Mouse (Mus musculus) brain, adult 2 months (tissue): Measurements from ENCODE around the gene Trmt13.
"Not testable (repeated sequence)": the region's sequence is repeated elsewhere in the genome, so short reads cannot be mapped to it uniquely, and the experiment has no call there.

Experiments used
- DNase-seq: peaks from one replicate; pipeline ENCODE4 v3.0.0; 2011; ENCODE audit warnings: low read depth, low spot score

Gene Trmt13

DNA sequence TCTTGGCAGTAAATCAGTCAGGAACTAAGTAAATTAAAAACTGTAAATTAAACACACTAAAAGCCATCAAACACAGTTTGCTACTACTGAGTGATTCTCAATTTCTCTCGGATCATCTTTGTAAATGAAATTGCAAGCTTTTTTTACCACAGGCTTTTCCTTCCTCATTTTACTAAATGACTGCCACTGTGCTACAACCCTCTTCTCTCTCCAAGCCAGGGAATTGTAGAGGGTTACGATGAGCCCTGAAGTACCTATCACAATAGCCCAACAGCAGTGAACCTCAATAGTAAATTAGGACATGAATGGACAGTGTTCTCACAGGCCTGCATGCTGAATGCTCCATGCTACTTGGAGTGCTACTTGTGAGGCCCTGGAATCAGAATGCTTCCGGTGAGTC is 19.7 kb upstream of the Trmt13 start:
- no peak for DNase-seq

DNA sequence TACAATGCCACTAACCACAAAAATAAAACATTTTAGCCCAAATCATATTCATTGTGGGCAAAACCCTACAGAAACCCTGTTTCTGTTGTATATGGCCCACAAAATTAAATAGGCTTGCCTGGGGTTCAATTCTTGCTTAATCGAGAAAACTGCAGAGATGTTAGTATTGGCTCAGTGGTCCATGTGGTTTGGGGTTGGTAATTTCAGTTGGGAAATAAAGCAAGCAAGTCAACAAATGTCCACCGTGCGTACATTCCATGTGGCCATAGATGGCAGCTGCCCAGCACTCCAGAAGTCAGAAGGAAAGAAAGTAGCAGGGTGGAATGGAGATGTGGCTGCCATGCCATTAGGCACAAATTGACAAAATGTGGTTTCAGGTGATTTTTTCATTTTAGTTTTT is 18.6 kb upstream of the Trmt13 start:
- no peak for DNase-seq

GRCm38 (mm10) chr3:116631459-116631858 is 17.1 kb upstream of the Trmt13 start:
- no peak for DNase-seq

GRCm38 (mm10) chr3:116622641-116623040 is 8.3 kb upstream of the Trmt13 start:
- no peak for DNase-seq

- DNase-seq, result peak; percentile 47
Observed at GRCm38 (mm10) chr3:116620636-116621370, 6.4 kb upstream of the Trmt13 start.

DNA sequence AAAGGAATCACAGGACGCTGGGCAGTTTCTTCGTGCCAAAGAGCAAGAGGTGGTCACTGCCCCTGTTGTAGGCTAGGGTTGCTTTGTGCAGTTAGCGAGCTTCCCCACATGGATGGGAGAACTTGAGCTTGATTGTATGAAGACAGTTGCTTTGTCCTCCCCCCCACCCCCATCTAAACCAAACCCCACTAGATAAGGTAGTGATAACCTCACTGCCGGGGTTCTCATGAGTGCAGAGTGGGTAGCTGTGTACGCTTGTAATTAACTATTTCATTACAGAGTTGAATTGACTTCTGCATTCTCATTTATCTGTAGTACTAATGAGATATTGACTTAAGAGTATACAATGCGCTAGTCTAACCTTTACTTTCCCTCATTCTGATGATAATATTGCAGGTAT is 4.5 kb upstream of the Trmt13 start:
- no peak for DNase-seq

- no peak for DNase-seq
Observed at GRCm38 (mm10) chr3:116615318-116616068, 1.1 kb upstream of the Trmt13 start.

DNA sequence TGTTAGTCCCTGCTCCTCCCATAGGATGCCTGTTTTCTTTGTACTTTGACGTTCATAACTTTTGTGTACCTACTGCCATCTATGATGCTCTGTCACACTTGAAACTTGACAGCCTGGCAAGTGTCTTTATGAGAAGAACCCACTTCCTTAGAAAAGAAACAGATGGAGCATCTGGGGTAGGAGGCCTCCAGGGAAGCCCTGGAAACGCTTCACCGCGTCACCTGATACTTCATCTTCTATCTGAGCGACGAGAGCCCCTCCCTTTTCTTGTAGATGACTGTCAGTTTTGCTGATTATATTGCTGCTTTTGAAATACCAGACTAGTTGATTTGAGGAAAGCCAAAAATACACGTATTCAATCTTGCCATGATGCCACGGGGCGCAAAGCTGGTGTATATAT is 9.8 kb downstream of the Trmt13 start:
- DNase-seq, result peak; percentile 45

DNA sequence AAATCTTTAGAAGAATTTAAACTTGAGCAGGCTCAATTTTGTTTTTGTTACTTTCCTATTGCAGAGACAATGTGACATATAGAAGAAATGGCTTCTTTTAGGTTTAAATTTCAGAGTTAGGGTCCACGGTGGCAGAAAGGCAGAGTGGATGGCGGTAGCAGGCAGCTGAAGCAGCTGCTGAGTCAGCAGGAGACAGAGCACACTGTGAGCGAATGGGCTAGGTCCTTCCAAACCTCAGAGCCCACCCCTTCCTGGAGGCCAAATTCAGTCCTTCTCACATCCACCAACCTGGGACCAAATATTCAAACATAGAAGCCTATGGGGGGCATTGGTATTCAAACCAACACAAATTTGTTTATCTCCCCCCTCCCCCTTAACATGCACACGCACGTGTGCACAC is 12.6 kb downstream of the Trmt13 start:
- no peak for DNase-seq

DNA sequence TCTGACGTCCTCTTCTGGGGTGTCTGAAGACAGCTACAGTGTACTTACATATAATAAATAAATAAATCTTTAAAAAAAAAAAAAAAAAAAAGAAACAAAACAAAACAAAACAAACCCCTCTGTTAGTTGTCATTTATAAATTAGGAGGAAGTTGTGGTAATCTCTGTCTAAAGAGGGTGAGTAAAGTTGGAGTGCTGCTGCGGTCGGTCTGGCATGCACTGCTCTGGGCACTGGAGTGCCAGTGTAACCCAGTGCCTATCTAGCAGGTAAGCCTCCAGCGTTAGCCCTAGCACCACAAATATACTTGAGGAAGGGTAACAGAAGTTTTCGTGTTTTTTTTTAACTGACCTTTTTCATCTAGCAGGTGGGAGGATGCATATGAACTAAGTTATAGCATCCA is 13.4 kb downstream of the Trmt13 start:
- no peak for DNase-seq

- DNase-seq, result no peak
Observed at GRCm38 (mm10) chr3:116599705-116600104, 14.7 kb downstream of the Trmt13 start.

DNA sequence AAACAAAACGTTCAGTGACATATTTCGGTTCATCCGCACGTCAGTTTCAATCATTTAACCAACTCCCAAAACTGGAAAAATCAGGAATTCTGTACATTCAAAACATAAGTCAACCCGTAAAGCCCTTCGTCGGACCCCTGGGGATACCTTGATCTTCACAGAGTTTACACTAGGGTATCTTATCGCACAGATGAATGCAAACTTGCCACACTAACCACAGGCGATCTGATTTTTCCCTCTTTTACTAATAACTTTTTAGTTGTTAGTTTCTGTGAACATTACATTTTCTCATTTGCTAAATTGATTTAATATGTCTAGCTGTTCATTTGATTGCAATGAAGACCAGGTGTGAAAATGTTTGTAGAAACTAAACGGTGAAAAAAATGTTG is 18.8 kb downstream of the Trmt13 start:
- DNase-seq, result no peak

GRCm38 (mm10) chr3:116594728-116595602 is 19.4 kb downstream of the Trmt13 start, which contains the start of gene Sass6:
Gene Sass6 (plus strand): TSS chr3:116594982.
- DNase-seq, result peak; percentile 99

GRCm38 (mm10) chr3:116594076-116594727 is 20.2 kb downstream of the Trmt13 start:
- DNase-seq, result peak; percentile 56

DNA sequence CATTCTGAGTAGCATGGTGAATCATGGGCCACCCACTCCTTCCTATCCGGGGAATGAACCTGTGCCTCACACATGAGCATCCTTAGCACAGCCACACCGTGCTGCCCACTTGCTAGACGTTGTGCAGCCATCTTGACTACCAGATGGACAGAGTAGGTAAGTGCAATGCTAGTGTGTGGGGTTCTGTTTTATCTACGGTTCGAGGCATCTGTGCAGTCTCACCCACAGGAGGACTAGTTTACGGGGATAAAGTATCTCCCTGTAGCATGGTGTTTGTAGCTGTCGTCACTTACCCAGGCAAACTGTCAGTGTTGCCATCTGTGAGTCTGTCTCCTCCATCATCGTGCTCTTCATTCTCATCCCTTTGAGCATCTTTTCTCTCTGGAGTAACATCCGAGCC is 32.2 kb downstream of the Trmt13 start:
- DNase-seq, result peak; percentile 80

DNA sequence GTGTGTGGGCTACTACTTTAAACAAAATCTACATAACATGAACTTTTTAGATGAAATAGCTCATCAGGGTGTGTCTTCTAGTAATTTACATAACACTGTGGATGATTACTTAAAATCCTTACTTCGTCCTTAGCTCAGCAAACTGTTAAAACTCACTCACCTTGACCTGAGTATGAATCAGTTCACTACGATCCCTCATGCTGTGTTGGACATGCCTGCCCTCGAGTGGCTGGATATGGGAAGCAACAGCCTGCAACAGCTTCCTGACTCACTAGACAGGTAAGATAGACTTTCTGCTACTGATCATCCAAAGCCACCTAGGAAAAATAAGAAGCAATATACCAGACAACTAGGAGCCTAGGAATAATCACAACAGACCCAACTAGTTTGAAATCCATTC is 37.1 kb downstream of the Trmt13 start:
- peak; percentile 16 for DNase-seq

DNA sequence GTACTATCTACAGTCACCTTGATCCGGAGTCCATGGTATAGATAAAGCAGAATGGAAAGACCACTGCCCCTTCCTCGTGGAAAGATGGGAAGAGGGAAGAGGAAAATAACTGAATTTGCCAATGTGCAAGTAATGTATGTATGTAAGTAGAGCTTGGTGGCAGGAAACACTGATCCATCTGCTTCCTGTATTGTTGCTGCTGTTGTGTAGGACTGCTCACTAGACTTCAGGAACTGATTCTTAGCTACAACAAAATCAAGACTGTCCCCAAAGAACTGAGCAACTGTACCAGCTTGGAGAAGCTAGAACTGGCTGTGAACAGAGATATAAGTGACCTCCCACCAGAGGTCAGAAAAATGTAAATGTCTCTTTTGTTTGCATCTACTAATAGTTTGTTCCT is 43.8 kb downstream of the Trmt13 start:
- DNase-seq, result no peak

DNA sequence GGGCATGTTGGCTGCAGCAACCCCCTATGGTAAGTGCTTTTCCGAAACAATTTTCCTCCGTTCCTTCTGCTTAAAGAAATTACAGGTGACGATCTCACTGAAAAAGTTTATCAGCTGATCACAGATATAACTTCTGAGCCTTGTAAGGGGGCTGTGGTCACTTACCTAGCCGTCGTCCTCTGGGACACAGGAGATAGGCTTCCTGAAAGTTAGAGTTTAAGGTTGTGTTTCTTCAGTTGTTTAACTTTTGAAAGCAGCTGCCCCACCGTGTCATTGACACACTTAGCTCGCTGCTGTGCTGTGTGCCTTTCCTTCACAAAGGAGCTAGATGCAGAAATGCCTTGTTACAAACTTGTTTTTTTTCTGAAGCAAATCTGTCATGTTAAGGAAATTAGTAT is 51.3 kb downstream of the Trmt13 start:
- no peak for DNase-seq

DNA sequence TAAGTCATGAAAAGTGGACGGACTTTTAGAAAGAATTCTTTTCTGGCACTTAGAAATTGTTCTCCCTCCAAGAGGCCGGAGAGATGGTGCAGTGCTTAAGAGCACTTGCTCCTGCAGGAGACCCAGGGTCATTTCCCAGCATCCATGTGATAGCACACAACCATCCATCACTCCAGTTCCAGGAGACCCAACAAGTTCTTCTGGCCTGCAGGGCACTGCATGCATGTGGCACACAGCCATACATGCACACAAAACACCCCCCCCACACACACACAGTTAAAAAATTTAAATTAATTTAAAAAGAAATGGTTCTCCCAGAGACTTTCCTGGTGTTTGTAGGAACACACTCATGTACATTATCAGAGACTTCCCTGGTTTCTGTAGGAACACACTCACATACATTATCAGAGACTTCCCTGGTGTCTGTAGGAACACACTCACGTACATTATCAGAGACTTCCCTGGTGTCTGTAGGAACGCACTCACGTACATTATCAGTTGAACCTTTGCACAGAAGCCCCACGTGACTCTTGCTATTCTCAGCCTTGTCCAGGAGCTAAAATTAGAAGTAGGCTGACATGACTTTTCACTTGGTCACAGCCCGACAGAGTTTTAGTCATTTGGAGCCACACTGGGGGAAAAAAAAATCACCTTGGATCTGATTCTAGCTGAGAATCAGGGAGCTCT is 51.8 kb downstream of the Trmt13 start, which contains the start of gene Lrrc39:
Gene Lrrc39, plus strand, starts transcription at position 566 of the 687 bp plus-strand sequence.
- DNase-seq, result no peak

DNA sequence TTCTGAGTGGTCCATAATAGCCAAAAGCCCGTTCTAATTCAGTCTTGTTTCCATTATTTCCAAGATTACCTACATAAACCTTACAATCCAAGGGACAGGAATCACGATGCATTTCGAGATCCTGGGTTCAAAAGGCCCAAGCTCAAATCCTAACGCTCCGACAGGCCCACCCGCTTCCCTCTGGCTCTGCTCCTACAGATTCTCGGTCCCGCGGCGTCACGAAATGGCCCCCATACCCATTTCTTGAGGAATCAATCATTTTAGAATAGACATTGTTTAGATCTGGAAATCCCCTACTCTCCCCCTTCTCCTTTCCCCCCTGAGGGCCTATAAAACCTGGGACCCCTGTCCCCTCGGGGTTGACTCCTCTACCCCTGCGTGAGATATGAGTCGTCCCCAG is 53.1 kb downstream of the Trmt13 start:
- DNase-seq, result not testable (repeated sequence)

- peak; percentile 61 for DNase-seq
Observed at GRCm38 (mm10) chr3:116551362-116551761, 63.0 kb downstream of the Trmt13 start.
